Mouse (Mus musculus) MEL (cell line): ENCODE measurements at regions not wholly inside any gene's neighbourhood (a gene's known extent, or its start where the extent isn't known, plus 50 kb on each side); places are given as distances from the start of the nearest gene placed in this dataset.

ENCODE experiments used
- DNase-seq: peaks from one replicate; pipeline ENCODE4 v3.0.0; 2011; ENCODE audit warnings: low read depth, low spot score
- H3K27ac ChIP-seq: 2 replicates; pipeline ENCODE4 v1.5.1; 2012; ENCODE audit warnings: low read depth, mild to moderate bottlenecking, control low read depth, low read length, moderate library complexity; ENCODE audit not compliant: control insufficient read depth
- H3K27me3 ChIP-seq, 2 experiments: fragments of 150-350 bp in 1 of 2; sonication (generic) in 1 of 2; 2 replicates each; pipeline ENCODE4 v1.6.1; 2012; ENCODE audit warnings: low read length in 2 of 2, mild to moderate bottlenecking in 2 of 2, improper control_type of control experiment in 1 of 2, moderate library complexity in 1 of 2; ENCODE audit not compliant: insufficient read depth in 2 of 2, control insufficient read depth in 1 of 2
- H3K36me3 ChIP-seq, 2 experiments: 2 replicates each; pipeline ENCODE4 v1.6.1; 2012 to 2014; ENCODE audit warnings: low read length in 2 of 2, improper control_type of control experiment in 1 of 2, inconsistent platforms in 1 of 2, mild to moderate bottlenecking in 1 of 2; ENCODE audit not compliant: insufficient read depth in 2 of 2, control insufficient read depth in 1 of 2
- H3K4me1 ChIP-seq, 2 experiments: fragments of 150-350 bp in 1 of 2; sonication (generic) in 1 of 2; 2 replicates each; pipeline ENCODE4 v1.6.1; 2012; ENCODE audit warnings: low read length in 2 of 2, improper control_type of control experiment in 1 of 2, mild to moderate bottlenecking in 1 of 2; ENCODE audit not compliant: insufficient read depth in 2 of 2, control insufficient read depth in 1 of 2
- H3K4me3 ChIP-seq, 2 experiments: fragments of 150-350 bp in 1 of 2; sonication (generic) in 1 of 2; 2 replicates each; pipeline ENCODE4 v1.5.1; 2012; ENCODE audit warnings: low read depth in 2 of 2, low read length in 2 of 2, mild to moderate bottlenecking in 2 of 2, moderate library complexity in 2 of 2, control low read depth in 1 of 2, improper control_type of control experiment in 1 of 2; ENCODE audit not compliant: control insufficient read depth in 1 of 2, insufficient read depth in 1 of 2
- H3K79me2 ChIP-seq: 2 replicates; pipeline ENCODE4 v1.6.1; 2012; ENCODE audit warnings: mild to moderate bottlenecking, low read length, moderate library complexity; ENCODE audit not compliant: control insufficient read depth, poor library complexity, insufficient read depth
- H3K9ac ChIP-seq: 2 replicates; pipeline ENCODE4 v1.6.1; 2012; ENCODE audit warnings: low read depth, mild to moderate bottlenecking, control low read depth, low read length, moderate library complexity; ENCODE audit not compliant: control insufficient read depth, poor library complexity, severe bottlenecking
- H3K9me3 ChIP-seq: fragments of 150-350 bp; sonication (generic); replicated peaks from 2 replicates; pipeline ENCODE4 v1.6.1; 2012; ENCODE audit warnings: mild to moderate bottlenecking, low read length, improper control_type of control experiment, moderate library complexity; ENCODE audit not compliant: insufficient read depth
- CHD1 ChIP-seq: IDR thresholded peaks from 2 replicates; pipeline ENCODE4 v1.6.1; 2012; ENCODE audit warnings: low read depth, mild to moderate bottlenecking, inconsistent platforms, low read length, improper control_type of control experiment
- CTCF ChIP-seq, 3 experiments: IDR thresholded peaks in 2 of 3; conservative IDR thresholded peaks in 1 of 3; 2 replicates each; pipeline ENCODE4 v1.5.1; 2011 to 2012; ENCODE audit warnings: low read length in 3 of 3, low read depth in 2 of 3, mild to moderate bottlenecking in 2 of 3, improper control_type of control experiment in 1 of 3, inconsistent platforms in 1 of 3, mixed read lengths in 1 of 3, moderate library complexity in 1 of 3; ENCODE audit not compliant: control insufficient read depth in 1 of 3, insufficient read depth in 1 of 3, poor library complexity in 1 of 3, severe bottlenecking in 1 of 3
- E2F4 ChIP-seq: IDR thresholded peaks from 2 replicates; pipeline ENCODE4 v1.6.1; 2011; ENCODE audit warnings: low read depth, low read length, improper control_type of control experiment, borderline replicate concordance
- ETS1 ChIP-seq: IDR thresholded peaks from 2 replicates; pipeline ENCODE4 v1.6.1; 2012; ENCODE audit warnings: low read depth, mild to moderate bottlenecking, inconsistent platforms, low read length, improper control_type of control experiment, moderate library complexity
- GATA1 ChIP-seq: IDR thresholded peaks from 2 replicates; pipeline ENCODE4 v1.6.1; 2011; ENCODE audit warnings: low read depth, low read length, improper control_type of control experiment
- HCFC1 ChIP-seq: IDR thresholded peaks from 2 replicates; pipeline ENCODE4 v1.6.1; 2012; ENCODE audit warnings: low read depth, mild to moderate bottlenecking, inconsistent platforms, low read length, improper control_type of control experiment, moderate library complexity
- JUND ChIP-seq: IDR thresholded peaks from 2 replicates; pipeline ENCODE4 v1.6.1; 2011; ENCODE audit warnings: low read depth, mild to moderate bottlenecking, improper control_type of control experiment, low read length
- MAFK ChIP-seq: IDR thresholded peaks from 2 replicates; pipeline ENCODE4 v1.6.1; 2011; ENCODE audit warnings: low read depth, mild to moderate bottlenecking, low read length, improper control_type of control experiment, borderline replicate concordance
- MAX ChIP-seq: IDR thresholded peaks from 2 replicates; pipeline ENCODE4 v1.6.1; 2011; ENCODE audit warnings: low read length, improper control_type of control experiment
- MXI1 ChIP-seq: IDR thresholded peaks from 2 replicates; pipeline ENCODE4 v1.6.1; 2011; ENCODE audit warnings: mild to moderate bottlenecking, low read depth, low read length, improper control_type of control experiment
- NELFE ChIP-seq: IDR thresholded peaks from 2 replicates; pipeline ENCODE4 v1.6.1; 2011; ENCODE audit warnings: low read depth, low read length, improper control_type of control experiment
- RCOR1 ChIP-seq: IDR thresholded peaks from 2 replicates; pipeline ENCODE4 v1.6.1; 2012; ENCODE audit warnings: low read depth, mild to moderate bottlenecking, inconsistent platforms, low read length, improper control_type of control experiment
- SMC3 ChIP-seq: IDR thresholded peaks from 2 replicates; pipeline ENCODE4 v1.6.1; 2011; ENCODE audit warnings: low read depth, low read length, improper control_type of control experiment
- TAL1 ChIP-seq: IDR thresholded peaks from 2 replicates; pipeline ENCODE4 v1.6.1; 2012; ENCODE audit warnings: mild to moderate bottlenecking, inconsistent platforms, low read length, moderate library complexity, mixed read lengths
- TBP ChIP-seq: IDR thresholded peaks from 2 replicates; pipeline ENCODE4 v1.8.0; 2011; ENCODE audit warnings: low read depth, low read length, improper control_type of control experiment
- TCF12 ChIP-seq: IDR thresholded peaks from 2 replicates; pipeline ENCODE4 v1.6.1; 2014; ENCODE audit warnings: low read depth, mild to moderate bottlenecking, inconsistent platforms, low read length, improper control_type of control experiment, moderate library complexity
- USF2 ChIP-seq, 2 experiments: IDR thresholded peaks; 2 replicates each; pipeline ENCODE4 v1.6.1; 2011 to 2012; ENCODE audit warnings: improper control_type of control experiment in 2 of 2, low read length in 2 of 2, borderline replicate concordance in 1 of 2, inconsistent platforms in 1 of 2, low read depth in 1 of 2, mild to moderate bottlenecking in 1 of 2; ENCODE audit not compliant: insufficient read depth in 1 of 2
- ZNF384 ChIP-seq: IDR thresholded peaks from 2 replicates; pipeline ENCODE4 v1.6.1; 2012; ENCODE audit warnings: low read depth, mild to moderate bottlenecking, inconsistent platforms, low read length, improper control_type of control experiment

GRCm38 (mm10) chr12:73838330-73838729, 62.8 kb upstream of the Hif1a start (continued):
- TF ChIP-seq NELFE, result no peak

DNA sequence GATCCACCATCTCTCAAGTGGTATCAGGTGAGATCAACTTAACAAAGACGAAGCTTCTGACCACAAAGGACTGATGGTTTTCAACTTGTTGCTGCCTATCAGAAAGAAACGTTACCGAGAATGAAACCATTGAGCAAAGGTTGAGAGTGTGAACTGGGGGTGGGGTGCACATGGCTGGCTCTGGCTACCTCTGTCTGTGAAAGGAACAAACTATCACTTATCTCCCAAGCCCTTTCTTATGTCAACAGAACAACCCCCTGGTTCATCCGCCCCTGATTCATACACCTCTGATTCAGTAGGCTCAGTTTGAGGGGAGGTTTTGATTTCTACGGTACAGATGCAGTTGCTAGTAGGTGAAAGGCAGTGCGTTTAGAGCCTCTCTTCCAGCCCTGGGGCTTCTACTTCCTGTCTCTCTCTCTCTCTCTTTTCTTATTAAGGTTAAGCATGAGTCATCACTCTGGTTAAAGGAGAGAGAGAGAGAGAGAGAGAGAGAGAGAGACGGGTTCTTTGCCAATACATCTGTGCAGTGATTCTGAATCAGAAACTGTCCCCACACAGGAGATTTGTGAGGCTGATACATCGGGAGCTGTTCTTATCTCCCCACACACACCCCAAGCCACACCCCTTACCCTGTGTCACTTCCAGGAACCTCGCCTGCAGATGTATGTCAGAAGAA, 59.0 kb upstream of the Hif1a start:
- Histone ChIP-seq H3K27me3 (no peaks in the 10 kb centered on the region), H3K4me1 (no peaks in the 10 kb centered on the region), H3K36me3 (no peaks in the 10 kb centered on the region), H3K27ac (no peak overlapping the region), H3K9me3 (no peaks in the 10 kb centered on the region), H3K9ac (no peak overlapping the region)
- peak; percentile 35 for DNase-seq
- TF ChIP-seq ETS1 (no peak), MXI1 (no peak), E2F4 (no peak), USF2 (IDR thresholded peaks at IDR 0.05; ENCODE audit: borderline replicate concordance in 1 of 2, insufficient read depth in 1 of 2, low read depth in 1 of 2, low read length in 2 of 2) (no peak), TCF12 (no peak), CTCF (IDR thresholded peaks at IDR 0.05 in 2 of 3, conservative IDR thresholded peaks at IDR 0.05 in 1 of 3; ENCODE audit: control insufficient read depth in 1 of 3, insufficient read depth in 1 of 3, low read depth in 2 of 3, low read length in 3 of 3, poor library complexity in 1 of 3, severe bottlenecking in 1 of 3) (no peak), GATA1 (peak; percentile 29; the same call in 1 of the 2 replicates), TBP (no peak), HCFC1 (no peak), RCOR1 (peak; percentile 67; the same call in 1 of the 2 replicates), JUND (peak; percentile 74; the same call in 1 of the 2 replicates)
- TF ChIP-seq, all 39 proteins: peak for 3
- Histone ChIP-seq H3K79me2 (no peaks in the 10 kb centered on the region), H3K4me3 (no peak overlapping the region)

DNA sequence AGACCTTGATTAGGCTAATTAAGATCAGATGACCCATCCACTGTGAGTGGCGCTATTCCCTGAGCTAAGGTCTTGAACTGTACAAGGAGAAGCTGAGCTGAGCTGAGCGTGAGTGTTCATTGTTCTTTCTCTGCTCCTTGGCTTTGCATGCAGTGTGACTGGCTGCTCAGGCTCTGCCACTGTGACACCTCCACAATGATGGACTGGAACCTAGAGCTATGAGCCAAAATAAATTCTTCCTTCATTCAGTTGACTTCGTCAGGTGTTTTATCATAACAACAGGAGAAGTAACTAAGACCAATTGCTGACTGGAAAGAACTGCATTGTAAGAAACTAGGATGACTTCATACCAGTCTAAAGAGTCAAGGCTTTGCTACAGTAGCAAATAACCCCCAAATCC, 56.4 kb upstream of the Hif1a start:
- Histone ChIP-seq H3K36me3 (no peaks in the 10 kb centered on the region), H3K79me2 (no peaks in the 10 kb centered on the region), H3K27ac (no peak overlapping the region), H3K4me3 (no peak overlapping the region), H3K9me3 (no peaks in the 10 kb centered on the region), H3K4me1 (no peaks in the 10 kb centered on the region), H3K27me3 (peaks cover 0 to 3% of the 10 kb centered on the region in 2 experiments; a peak in 2 of 4 replicates), H3K9ac (no peak overlapping the region)
- DNase-seq, result no peak
- TF ChIP-seq MXI1 (no peak), ZNF384 (no peak), MAFK (no peak), SMC3 (no peak), MAX (no peak), USF2 (IDR thresholded peaks at IDR 0.05; ENCODE audit: borderline replicate concordance in 1 of 2, insufficient read depth in 1 of 2, low read depth in 1 of 2, low read length in 2 of 2) (no peak), CTCF (IDR thresholded peaks at IDR 0.05 in 2 of 3, conservative IDR thresholded peaks at IDR 0.05 in 1 of 3; ENCODE audit: control insufficient read depth in 1 of 3, insufficient read depth in 1 of 3, low read depth in 2 of 3, low read length in 3 of 3, poor library complexity in 1 of 3, severe bottlenecking in 1 of 3) (no peak), CHD1 (no peak), HCFC1 (no peak), TAL1 (no peak), GATA1 (no peak), NELFE (no peak), RCOR1 (no peak)
